Mouse (Mus musculus) ES-Bruce4 (cell line): ENCODE measurements around the gene B3gnt3.

Source experiments
- CTCF ChIP-seq: IDR thresholded peaks from one replicate; pipeline ENCODE4 v1.8.1; 2011; ENCODE audit warnings: low read depth, low read length
- EP300 ChIP-seq: IDR thresholded peaks from 2 replicates; pipeline ENCODE4 v1.6.1; 2011; ENCODE audit warnings: low read depth, low read length; ENCODE audit not compliant: insufficient read depth
- POLR2A ChIP-seq: IDR thresholded peaks from one replicate; pipeline ENCODE4 v1.8.1; 2011; ENCODE audit warnings: low read length; ENCODE audit not compliant: insufficient read depth

DNA sequence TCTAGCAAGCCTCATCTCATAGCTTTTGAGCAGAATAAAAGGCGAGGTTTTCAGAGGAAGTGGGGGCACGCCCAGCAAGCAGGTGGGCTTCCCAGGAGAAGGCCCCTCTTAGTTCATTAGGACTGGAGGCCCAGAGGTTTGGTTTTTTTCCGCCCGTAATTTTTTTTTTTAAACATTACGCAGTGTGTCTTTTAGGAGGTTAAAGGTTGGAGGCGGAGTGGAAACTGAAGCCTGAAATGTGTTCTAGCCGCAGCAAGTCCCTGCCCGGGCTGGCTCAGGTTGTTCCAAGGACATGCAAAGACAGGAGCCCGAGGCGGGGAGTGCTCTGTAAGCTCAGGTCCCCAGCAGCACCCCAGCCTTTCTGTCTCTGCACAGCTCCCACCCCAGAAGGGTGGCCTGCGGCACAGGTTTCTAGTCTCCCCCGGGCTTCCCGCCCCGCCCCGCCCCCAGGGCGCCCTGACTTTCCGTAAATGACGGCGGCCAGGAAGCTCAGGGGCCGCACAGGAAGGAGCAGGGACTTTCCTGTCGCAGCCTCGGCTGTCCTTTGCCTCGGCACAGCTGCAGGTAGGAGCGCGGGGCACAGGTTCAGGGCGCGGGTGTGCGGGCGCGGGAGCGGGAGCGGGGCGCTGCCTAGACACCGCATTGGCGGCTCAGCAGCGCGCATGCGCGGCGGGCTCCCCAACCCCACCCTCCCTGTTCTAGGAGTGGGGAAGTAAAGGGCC lies 25.4 kb downstream of the B3gnt3 start, which contains the start of gene Jak3:
- 0 out of 2 replicates have a peak, but pooled peaks have one; percentile 30 for TF ChIP-seq EP300
- TF ChIP-seq CTCF = no peak
- TF ChIP-seq POLR2A = no peak
